Mouse (Mus musculus): ENCODE results near the gene Elavl3.
"Not testable (repeated sequence)": the region's sequence is repeated elsewhere in the genome, so short reads cannot be mapped to it uniquely, and the experiment has no call there.

The Elavl3 gene

DNA sequence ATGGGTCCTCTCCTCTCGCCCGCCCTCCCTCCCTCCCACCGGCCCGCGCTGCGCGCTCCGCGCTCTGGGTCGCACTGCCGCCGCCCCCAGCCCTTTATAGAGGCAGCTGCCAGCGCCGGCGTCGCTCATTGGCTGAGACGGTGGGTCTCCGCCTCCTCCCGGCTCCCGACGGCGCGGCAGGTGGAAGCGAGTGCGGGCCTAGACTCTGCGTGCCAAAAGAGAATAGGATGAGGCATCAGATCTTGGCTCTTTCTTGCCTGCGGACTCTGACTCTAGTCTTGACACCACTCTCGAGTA is at the start of gene Elavl3:
TSS of gene Elavl3 (minus strand) at position 66 of the 297 bp plus-strand sequence.
- in situ Hi-C loops (cut with MboI; ENCODE audit: low sequenced_read_pairs) = no loop called here

GRCm38 (mm10) chr9:22099922-22100321 is 48.1 kb upstream of the Elavl3 start:
- in situ Hi-C loops (cut with MboI; ENCODE audit: low sequenced_read_pairs) = no loop called here

GRCm38 (mm10) chr9:22098993-22099696 is 47.3 kb upstream of the Elavl3 start, which contains the start of gene Cnn1:
Gene Cnn1, plus strand, starts transcription at chr9:22099216.
- in situ Hi-C loops (cut with MboI; ENCODE audit: low sequenced_read_pairs) = no loop called here

GRCm38 (mm10) chr9:22095854-22096307 is 44.1 kb upstream of the Elavl3 start:
- in situ Hi-C loops (cut with MboI; ENCODE audit: low sequenced_read_pairs) = no loop called here

GRCm38 (mm10) chr9:22092746-22093145 is 40.9 kb upstream of the Elavl3 start:
- in situ Hi-C loops (cut with MboI; ENCODE audit: low sequenced_read_pairs) = no loop called here

DNA sequence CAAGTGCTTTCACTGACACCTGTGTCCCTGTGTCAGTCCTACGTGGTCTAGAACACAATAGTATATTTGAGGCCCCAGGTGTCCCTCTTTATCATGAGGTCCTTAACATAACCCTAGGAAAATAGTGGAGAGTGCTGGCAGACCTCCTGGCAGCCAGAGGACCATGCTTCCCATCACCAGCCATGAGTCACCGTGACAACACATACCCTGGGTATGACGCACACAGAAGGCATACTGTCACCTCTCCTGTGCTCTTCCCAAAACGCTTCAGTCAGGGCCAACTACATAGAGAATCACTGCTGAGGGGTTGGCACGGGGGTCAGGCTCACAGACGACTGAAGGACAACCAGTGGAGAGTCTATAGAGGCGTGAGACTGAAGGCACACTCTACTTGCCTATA is 38.2 kb upstream of the Elavl3 start:
- in situ Hi-C loops (cut with MboI; ENCODE audit: low sequenced_read_pairs) = no loop called here

- in situ Hi-C loops (cut with MboI; ENCODE audit: low sequenced_read_pairs) = no loop called here
Observed at GRCm38 (mm10) chr9:22089281-22089680, 37.5 kb upstream of the Elavl3 start.

GRCm38 (mm10) chr9:22087034-22087618 is 35.3 kb upstream of the Elavl3 start:
- in situ Hi-C loops (cut with MboI; ENCODE audit: low sequenced_read_pairs) = no loop called here

GRCm38 (mm10) chr9:22086012-22086411 is 34.2 kb upstream of the Elavl3 start:
- in situ Hi-C loops (cut with MboI; ENCODE audit: low sequenced_read_pairs) = no loop called here

DNA sequence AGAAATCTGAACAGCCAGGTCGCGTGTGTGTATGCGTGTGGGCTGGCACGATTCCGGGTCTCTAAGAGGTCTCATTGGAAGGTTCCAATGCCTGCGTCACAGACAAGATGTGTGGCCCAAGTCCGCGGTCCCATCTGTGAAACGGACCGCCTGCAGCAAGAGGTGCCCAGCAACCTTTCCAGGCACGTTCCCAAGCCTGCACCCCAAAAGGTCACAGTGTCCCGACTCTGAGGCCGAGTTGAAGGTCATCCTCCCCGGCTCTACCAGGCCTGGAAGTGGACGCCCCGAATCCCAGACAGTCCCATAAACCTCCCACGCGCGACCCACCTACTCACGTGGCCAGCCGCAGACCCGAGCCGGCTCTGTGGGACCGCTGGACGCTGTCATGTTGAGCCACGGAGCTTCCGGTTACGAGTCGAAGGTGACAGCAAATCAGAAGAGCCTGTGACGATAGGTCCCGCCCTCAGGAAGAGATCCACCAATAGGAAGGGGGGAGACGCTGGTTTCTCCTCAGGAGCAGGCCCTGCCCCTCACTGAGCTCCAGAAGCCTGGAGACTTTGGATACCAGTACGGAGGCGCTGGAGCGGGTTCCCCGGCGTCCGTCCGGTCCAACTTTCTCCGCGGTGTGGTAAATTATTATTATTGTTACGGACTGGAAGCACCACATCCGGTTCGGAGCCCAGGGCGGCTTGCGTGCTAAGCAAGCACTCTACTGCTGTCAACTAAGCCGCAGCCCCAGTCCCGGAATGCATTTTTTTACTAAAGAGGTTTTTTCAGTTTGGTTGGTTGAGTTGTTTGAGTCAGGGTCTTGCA is 33.4 kb upstream of the Elavl3 start, which contains the start of gene Ecsit:
TSS of gene Ecsit (minus strand) at position 417 of the 813 bp plus-strand sequence.
- in situ Hi-C loops (cut with MboI; ENCODE audit: low sequenced_read_pairs) = no loop called here

DNA sequence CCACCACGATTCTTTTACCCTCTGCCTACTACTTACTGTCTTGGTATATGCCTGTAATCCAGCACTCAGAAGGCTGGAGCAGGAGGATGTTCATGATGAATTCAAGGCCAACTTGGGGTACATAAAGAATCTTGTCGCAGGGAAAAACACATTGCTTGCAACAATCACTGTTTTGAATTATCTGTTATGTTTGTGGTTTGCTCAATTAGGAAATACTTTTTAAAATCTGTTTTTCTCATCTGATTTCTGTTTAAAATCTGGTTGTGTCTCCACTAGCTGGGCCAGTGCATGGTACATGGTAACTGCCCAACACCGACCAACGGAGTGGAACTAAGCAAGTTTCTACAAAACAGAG is 32.8 kb upstream of the Elavl3 start:
- in situ Hi-C loops (cut with MboI; ENCODE audit: low sequenced_read_pairs) = no loop called here

DNA sequence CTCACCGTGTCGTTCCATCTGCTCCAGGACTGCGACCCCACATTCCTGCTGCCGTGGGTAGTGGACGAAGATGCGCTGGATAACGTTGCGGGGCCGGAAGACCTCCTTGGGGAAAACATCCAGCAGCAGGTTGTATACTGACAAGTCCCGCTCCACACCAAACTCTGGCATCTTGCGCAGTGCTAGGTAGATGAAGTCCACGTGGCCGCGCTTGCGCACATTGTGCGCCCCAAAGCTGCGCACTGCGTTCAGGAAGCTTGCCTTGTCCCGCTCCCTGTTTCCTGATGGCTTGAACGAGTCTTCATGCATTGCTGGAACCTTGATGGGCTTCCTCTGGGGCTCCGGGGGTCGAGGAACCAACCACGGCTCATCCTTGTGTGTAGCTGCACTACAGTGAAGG is 24.4 kb upstream of the Elavl3 start:
- in situ Hi-C loops (cut with MboI; ENCODE audit: low sequenced_read_pairs) = no loop called here

- in situ Hi-C loops (cut with MboI; ENCODE audit: low sequenced_read_pairs) = not testable (repeated sequence)
Observed at GRCm38 (mm10) chr9:22075778-22076177, 24.0 kb upstream of the Elavl3 start.

DNA sequence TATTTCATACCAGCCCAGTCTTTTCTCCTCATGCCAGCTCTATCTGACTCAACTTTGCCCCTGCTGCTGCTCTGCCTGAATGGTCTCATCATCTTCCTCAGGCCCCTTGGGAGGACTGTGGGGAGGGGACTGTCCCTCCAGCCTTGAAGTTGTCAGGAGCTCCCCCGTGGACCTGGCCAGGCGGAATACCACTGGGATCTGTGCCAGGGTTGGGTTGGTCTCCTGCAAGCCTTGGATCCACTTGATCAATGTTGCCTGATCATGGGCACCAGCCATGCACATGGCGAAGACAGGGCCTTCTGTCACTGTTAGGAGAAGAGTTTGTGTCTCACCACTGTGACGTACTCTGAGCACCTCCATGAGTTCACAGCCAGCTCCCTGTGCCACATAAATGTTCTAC is 20.5 kb upstream of the Elavl3 start:
- in situ Hi-C loops (cut with MboI; ENCODE audit: low sequenced_read_pairs) = no loop called here

- in situ Hi-C loops (cut with MboI; ENCODE audit: low sequenced_read_pairs) = no loop called here
Observed at GRCm38 (mm10) chr9:22070791-22071573, 19.2 kb upstream of the Elavl3 start, which contains the start of the genes Gm49318 and Zfp653. Gene Gm49318, minus strand, starts transcription at chr9:22071259. Gene Zfp653, minus strand, starts transcription at chr9:22071376.

DNA sequence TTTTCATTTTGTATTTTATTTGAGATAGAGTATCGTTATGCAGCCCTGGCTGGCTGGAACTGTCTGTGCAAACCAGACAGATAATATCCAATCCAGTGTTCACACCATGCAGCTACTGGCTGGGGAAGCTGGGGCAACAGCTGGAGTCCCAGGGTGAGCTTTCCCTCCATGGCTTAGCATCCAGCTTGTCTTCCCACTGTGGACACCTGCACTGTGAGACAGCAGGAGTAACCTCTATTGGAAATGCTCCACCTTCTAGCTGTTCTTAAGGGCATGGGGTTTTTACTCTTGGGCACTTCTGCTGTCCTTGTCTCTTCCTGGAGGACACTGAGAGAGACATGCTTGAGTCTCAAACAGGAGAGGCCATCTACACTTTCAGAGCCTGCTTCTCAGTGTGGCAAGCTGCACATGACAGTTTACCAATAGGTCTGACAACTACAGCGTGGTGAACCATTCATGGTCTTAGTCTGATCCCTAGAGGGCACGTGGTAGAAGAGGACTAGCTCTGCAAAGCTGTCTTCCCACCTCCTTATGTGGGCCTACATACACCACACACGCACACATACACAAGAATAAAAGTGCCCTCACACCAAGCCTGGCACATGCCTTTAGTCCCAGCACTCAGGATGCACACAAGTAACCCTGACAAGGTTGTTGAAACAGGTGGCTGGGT is 18.2 kb upstream of the Elavl3 start:
- in situ Hi-C loops (cut with MboI; ENCODE audit: low sequenced_read_pairs) = no loop called here

- in situ Hi-C loops (cut with MboI; ENCODE audit: low sequenced_read_pairs) = no loop called here
Observed at GRCm38 (mm10) chr9:22067195-22067594, 15.4 kb upstream of the Elavl3 start.

- in situ Hi-C loops (cut with MboI; ENCODE audit: low sequenced_read_pairs) = no loop called here
Observed at GRCm38 (mm10) chr9:22066433-22066832, 14.6 kb upstream of the Elavl3 start.

GRCm38 (mm10) chr9:22065642-22066041 is 13.8 kb upstream of the Elavl3 start:
- in situ Hi-C loops (cut with MboI; ENCODE audit: low sequenced_read_pairs) = no loop called here

GRCm38 (mm10) chr9:22064341-22064740 is 12.5 kb upstream of the Elavl3 start:
- in situ Hi-C loops (cut with MboI; ENCODE audit: low sequenced_read_pairs) = no loop called here
